Mouse (Mus musculus) layer of hippocampus, adult 9-10 months (tissue): ENCODE measurements around the gene Yipf4.
"Not testable (repeated sequence)": the region's sequence is repeated elsewhere in the genome, so short reads cannot be mapped to it uniquely, and the experiment has no call there.

Experiments used
- DNase-seq: peaks from one replicate; pipeline ENCODE4 v3.0.0; 2022; ENCODE audit warnings: low spot score

Gene Yipf4

GRCm38 (mm10) chr17:74489024-74489900 lies at the start of gene Yipf4:
Gene Yipf4, plus strand, starts transcription at chr17:74489493.
- peak; percentile 99 for DNase-seq

DNA sequence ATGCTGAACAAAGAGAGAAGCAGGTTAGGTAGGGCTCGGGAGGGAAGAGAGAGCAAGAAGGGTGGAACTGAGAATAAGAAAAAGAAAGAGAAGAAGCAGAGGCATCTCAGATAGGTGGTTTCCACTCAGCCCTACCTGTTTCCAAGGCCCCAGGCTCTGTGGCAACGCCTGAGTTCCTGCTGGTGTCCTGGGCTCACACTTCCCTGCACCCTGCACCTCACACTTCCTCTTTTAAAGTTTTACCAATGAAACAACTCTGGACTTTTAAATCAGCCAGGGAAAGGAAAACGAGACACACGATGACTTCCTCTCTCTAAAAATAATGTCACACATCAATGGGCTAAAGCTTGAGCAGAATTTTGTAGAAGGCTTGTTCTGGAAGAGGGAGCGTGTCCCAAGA lies 48.8 kb upstream of the Yipf4 start:
- no peak for DNase-seq

- no peak for DNase-seq
Observed at GRCm38 (mm10) chr17:74449776-74450175, 39.5 kb upstream of the Yipf4 start.

DNA sequence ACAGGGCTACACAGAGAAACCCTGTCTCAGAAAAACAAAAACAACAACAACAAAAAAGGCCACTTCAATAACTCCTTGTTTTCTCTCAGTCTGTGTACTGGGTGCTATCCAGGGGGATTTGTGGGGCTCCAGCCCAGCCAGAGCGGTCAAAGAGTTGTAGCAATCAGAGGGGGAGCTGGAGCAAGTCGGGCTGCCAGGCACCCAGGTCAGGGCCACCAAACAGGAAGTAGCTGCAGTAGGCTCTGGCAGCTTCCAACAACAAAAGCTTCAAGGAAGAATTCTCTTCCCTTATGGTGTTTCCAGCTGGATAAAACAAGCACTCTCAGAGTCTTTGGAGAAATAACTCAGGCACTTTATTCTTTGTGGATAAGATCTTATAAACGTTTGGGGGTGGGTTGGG lies 35.4 kb upstream of the Yipf4 start:
- DNase-seq = no peak

GRCm38 (mm10) chr17:74454660-74455059 lies 34.6 kb upstream of the Yipf4 start:
- no peak for DNase-seq

- no peak for DNase-seq
Observed at GRCm38 (mm10) chr17:74455426-74455825, 33.9 kb upstream of the Yipf4 start.

DNA sequence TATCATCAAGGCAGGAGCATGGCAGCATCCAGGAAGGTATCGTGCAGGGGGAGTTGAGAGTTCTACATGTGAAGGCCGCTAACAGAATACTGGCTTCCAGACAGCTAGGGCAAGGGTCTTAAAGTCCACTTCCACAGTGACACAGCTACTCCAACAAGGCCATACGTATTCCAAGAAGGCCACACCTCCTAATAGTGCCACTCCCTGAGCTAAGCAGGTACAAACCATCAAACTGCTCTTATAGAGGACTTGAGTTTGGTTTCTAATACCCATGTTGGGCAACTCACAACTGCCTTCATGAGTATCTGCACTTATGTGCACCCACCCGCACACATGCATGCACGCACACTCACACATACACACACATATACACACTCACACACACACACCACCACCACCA lies 32.5 kb upstream of the Yipf4 start:
- DNase-seq = no peak

- no peak for DNase-seq
Observed at GRCm38 (mm10) chr17:74457972-74458677, 31.2 kb upstream of the Yipf4 start.

- no peak for DNase-seq
Observed at GRCm38 (mm10) chr17:74458711-74459408, 30.4 kb upstream of the Yipf4 start, which contains the start of gene Nlrc4. Gene Nlrc4, minus strand, starts transcription at chr17:74459142.

DNA sequence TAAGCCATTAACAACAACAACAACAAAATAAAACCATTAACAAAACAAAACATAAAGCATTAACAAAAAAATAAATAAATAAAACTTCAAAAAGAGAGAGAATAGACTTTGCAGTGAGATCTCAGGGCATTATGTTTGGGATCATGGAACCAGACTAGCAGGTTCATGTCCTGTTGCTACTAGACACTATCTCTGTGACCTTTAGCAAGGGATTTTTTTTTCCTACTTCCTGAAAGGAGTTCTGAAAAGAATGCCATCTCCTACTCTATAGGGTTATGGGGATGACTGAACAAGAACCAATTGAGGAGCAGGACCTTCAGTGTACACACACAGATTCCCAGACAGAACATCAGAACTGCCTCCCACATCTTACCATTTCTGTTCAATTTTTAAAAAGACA lies 25.8 kb upstream of the Yipf4 start:
- no peak for DNase-seq

GRCm38 (mm10) chr17:74467981-74468380 lies 21.3 kb upstream of the Yipf4 start:
- DNase-seq = not testable (repeated sequence)

- not testable (repeated sequence) for DNase-seq
Observed at GRCm38 (mm10) chr17:74470133-74470532, 19.2 kb upstream of the Yipf4 start.

- no peak for DNase-seq
Observed at GRCm38 (mm10) chr17:74480361-74481069, 8.8 kb upstream of the Yipf4 start.

DNA sequence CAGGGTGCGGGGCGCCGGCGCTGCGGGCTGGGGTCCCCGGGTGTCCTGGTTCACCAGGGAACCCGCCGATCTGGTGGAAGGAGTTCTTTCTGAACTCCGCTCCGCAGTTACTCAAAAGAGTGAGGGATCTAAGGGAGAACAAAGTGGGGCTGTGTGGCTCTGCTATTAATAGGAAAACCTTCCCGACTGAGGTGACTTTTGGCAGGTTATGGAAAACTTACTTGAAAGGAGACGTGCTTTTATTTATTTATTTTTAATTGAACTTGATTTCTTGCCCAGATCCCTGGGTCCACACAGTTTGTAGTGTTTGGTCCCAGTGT lies 568 bp downstream of the Yipf4 start:
- no peak for DNase-seq

DNA sequence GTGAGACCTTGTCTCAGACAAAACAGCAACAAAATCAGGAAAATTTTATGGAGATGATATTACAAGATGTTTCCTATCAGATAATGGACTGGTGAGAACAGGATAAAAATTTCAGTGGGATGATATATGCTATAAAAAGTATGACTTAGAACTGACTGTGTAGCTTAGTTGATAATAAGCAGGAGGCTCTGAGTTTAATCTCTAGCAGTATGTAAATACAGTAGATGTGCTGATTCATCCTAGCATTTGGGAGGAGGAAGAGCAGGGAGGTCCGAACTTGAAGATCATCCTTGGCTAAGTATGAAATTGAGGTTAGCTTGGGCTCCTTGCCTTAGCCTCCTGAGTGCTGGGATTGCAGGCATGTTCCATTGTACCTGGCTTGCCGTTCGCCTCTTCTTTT lies 2.3 kb downstream of the Yipf4 start:
- DNase-seq = no peak

GRCm38 (mm10) chr17:74500204-74500603 lies 10.9 kb downstream of the Yipf4 start:
- no peak for DNase-seq

GRCm38 (mm10) chr17:74501085-74501484 lies 11.8 kb downstream of the Yipf4 start:
- no peak for DNase-seq

GRCm38 (mm10) chr17:74507934-74508333 lies 18.6 kb downstream of the Yipf4 start:
- no peak for DNase-seq

- DNase-seq = no peak
Observed at GRCm38 (mm10) chr17:74508600-74508999, 19.3 kb downstream of the Yipf4 start.

DNA sequence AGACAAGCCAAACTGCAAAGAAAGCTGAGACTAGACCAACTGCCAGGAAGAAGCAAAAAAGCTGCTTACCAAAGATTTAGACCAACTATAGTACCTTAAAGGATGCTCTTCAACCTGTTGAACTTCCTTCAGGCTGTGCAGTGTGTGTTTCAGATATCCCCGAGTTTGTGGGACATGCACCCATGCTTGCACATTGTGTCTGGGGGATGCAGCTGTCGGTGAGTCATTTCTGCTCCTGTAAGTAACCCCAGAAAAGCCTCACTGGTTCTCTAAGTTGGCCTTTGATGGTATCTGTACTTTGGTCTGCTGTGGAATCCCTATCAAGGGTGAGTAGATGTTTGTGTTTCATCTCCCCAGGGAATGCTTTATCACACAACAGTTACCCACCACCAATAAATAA lies 23.0 kb downstream of the Yipf4 start:
- DNase-seq = no peak

GRCm38 (mm10) chr17:74522797-74523723 lies 33.8 kb downstream of the Yipf4 start:
- no peak for DNase-seq
